Mouse (Mus musculus): Measurements from ENCODE around the gene Gstt2.

DNA sequence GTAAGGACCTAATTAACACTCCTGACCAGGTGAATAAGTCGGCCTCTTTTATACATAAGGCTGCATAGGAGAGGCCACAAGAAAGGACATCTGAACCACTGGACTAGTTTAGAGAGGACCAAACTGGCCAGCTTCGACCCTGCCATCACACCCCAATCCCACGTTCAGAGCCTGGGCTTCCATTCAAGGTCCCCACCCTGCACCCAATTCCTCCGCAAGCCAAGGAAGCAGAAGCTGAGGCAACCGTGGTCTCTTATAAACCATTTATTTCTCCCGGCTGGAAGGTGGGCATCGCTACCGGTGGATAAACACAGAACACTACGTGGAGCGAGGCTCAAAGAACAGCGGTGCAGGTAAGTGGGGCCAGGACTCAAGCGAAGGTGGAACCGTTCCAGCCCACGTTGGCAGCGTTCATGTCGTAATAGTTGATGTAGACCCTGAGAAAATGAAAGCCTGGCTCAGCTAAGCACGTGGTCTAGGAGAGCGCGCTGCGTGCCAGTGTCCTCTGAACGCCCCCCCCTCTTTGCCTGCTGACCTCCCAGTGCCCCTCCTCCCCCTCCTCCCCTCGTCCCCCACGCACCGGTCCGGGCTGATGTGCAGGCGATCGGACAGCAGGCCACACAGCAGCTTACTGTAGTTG lies 22.0 kb upstream of the Gstt2 start:
- TF ChIP-seq POLR2A (IDR thresholded peaks at IDR 0.05; ENCODE audit: low read depth, low read length) (no peak), CTCF (IDR thresholded peaks at IDR 0.05; ENCODE audit: borderline replicate concordance, insufficient read depth, low read length) (no peak)

Measured in embryonic fibroblast, embryonic 13.5 days (primary cell).